Comparison of ENCODE assay signal across 20 mouse cellular contexts in the genomic region with DNA sequence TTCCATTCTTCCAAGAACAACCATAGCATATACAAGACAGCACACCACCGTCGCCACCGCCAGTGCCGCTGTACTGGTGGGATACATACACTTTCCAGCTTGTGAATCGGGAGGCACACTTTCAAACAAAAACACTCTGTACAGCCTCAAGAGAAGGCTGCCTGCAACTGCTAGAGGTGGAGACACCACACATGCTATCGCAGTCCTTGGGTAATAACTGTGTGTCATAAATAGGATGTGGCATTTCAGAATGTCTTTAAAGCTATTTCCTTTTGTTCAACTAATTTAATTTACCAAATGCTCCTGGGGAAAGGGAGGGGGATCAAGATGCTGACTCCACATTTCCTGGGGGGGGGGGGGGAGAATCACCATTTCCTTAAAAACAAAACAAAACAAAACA. TPM values are rescaled to one million over a fixed set of nuclear protein-coding genes. Genes with fewer than 3 reads are reported as not detected.
DNase-seq lines count a peak whose midpoint lies in the region; ATAC-seq lines count a peak whose summit lies in the region.
"Had no signal": no experiment of that assay in that cellular context is flagged by ENCODE, and none has a peak within 500 bp of the region (broad histone marks: within the 10 kb centered on the region; RNA-seq: fewer than 3 reads in every experiment).

No protein-coding gene starts in this region.

- no peaks in the 10 kb centered on the region; the same call in 1 of the 2 replicates for H3K9me3 ChIP-seq in heart, embryonic 12.5 days (replicated peaks)
- H3K9me3 ChIP-seq in kidney, embryonic 15.5 days (replicated peaks) = no peaks in the 10 kb centered on the region
- H3K9me3 ChIP-seq: forebrain, embryonic 10.5 days; limb, embryonic 12.5 days; midbrain, embryonic 10.5 days had no signal

- peaks cover 21% of the 10 kb centered on the region for H3K4me1 ChIP-seq in heart, embryonic 12.5 days (replicated peaks)
- peaks cover 24% of the 10 kb centered on the region for H3K4me1 ChIP-seq in kidney, embryonic 15.5 days

- WGBS in heart, embryonic 12.5 days = 80% methylated on average over 6 of the region's 6 CpGs
- WGBS in kidney, embryonic 15.5 days = 78% methylated on average over 6 of the region's 6 CpGs

- H3K9ac ChIP-seq in heart, embryonic 12.5 days = no peak overlapping the region
- no peak overlapping the region for H3K9ac ChIP-seq in kidney, embryonic 15.5 days
- H3K9ac ChIP-seq: limb, embryonic 12.5 days had no signal

- ATAC-seq in heart, embryonic 12.5 days (ENCODE audit: insufficient number of reproducible peaks, low FRiP score) = no peak
- ATAC-seq in kidney, embryonic 15.5 days (replicated peaks; ENCODE audit: low FRiP score) = no peak
- ATAC-seq in granulocyte monocyte progenitor cell, adult 5-6 weeks (replicated peaks; ENCODE audit: poor library complexity, severe bottlenecking) = peak; percentile 59
- ATAC-seq: hindbrain, postnatal 0 days had no signal

- DNase-seq in heart, adult 8-10 months (ENCODE audit: low spot score) = no peak
- no peak for DNase-seq in kidney, postnatal 14 days
- DNase-seq in 416B (ENCODE audit: low read depth) = peak; percentile 12
- DNase-seq in right cerebral cortex, postnatal 36 days (ENCODE audit: low spot score in 2 of 2) = no peak
- DNase-seq in urinary bladder, adult 2 months (ENCODE audit: low spot score) = no peak
- DNase-seq: B cell, adult 2 months; cerebellum, postnatal 25 days; gastrocnemius, postnatal 36 days; lung, postnatal 14 days; thymus, postnatal 4 days had no signal

- 0 out of 2 replicates have a peak, but pooled peaks cover 5% of the 10 kb centered on the region for H3K27me3 ChIP-seq in heart, embryonic 12.5 days (replicated peaks)
- no peaks in the 10 kb centered on the region for H3K27me3 ChIP-seq in kidney, embryonic 15.5 days

- no peak overlapping the region for H3K27ac ChIP-seq in heart, embryonic 12.5 days (ENCODE audit: poor library complexity, severe bottlenecking)
- peak overlapping the region; percentile 23; the same call in 1 of the 2 replicates for H3K27ac ChIP-seq in kidney, embryonic 15.5 days
- H3K27ac ChIP-seq: forebrain, embryonic 10.5 days; hindbrain, postnatal 0 days; limb, embryonic 12.5 days; midbrain, embryonic 10.5 days had no signal

- H3K36me3 ChIP-seq in heart, embryonic 12.5 days = no peaks in the 10 kb centered on the region
- no peaks in the 10 kb centered on the region for H3K36me3 ChIP-seq in kidney, embryonic 15.5 days
- H3K36me3 ChIP-seq: forebrain, embryonic 10.5 days; limb, embryonic 12.5 days; midbrain, embryonic 10.5 days had no signal

- H3K4me2 ChIP-seq in heart, embryonic 12.5 days = peak overlapping the region; percentile 48; the same call in 1 of the 2 replicates
- no peak overlapping the region for H3K4me2 ChIP-seq in kidney, embryonic 15.5 days

- H3K4me3 ChIP-seq in heart, embryonic 12.5 days = no peak overlapping the region
- no peak overlapping the region for H3K4me3 ChIP-seq in kidney, embryonic 15.5 days (replicated peaks)
- H3K4me3 ChIP-seq: forebrain, embryonic 10.5 days; layer of hippocampus, adult 2 months; limb, embryonic 12.5 days; midbrain, embryonic 10.5 days had no signal

RNA-seq across cellular contexts. Expression of a gene that starts 34.0 kb away (rescaled TPM):
- polyA plus RNA-seq in heart, embryonic 12.5 days (2016; fragmentation: Nextera tagmentation; extraction: Ambion mirVana) = 0.08 TPM in 1 of 2 replicates, not detected in the other
- not detected for total RNA-seq in heart, adult 8-10 months (2022)
- 0.04 TPM in 1 of 2 replicates, not detected in the other for polyA plus RNA-seq in kidney, embryonic 15.5 days (2015; fragmentation: Nextera tagmentation; extraction: Ambion mirVana)
- total RNA-seq in granulocyte monocyte progenitor cell, adult 5-6 weeks (2014; fragmentation: Nextera tagmentation) = not detected in 2 replicates
- not detected in 2 replicates for total RNA-seq in granulocyte monocyte progenitor cell, adult 5-6 weeks (2017)
- polyA plus RNA-seq in urinary bladder, adult 2 months (2012; rRNA removed) = 0.03 TPM in 1 of 2 replicates, not detected in the other
- total RNA-seq: gastrocnemius, postnatal 36 days; left cerebral cortex, adult 18-20 months had no signal
- polyA plus RNA-seq: embryonic facial prominence, embryonic 11.5 days had no signal

RNA-seq across cellular contexts. Expression of a gene that starts 34.1 kb away (rescaled TPM):
- polyA plus RNA-seq in heart, embryonic 12.5 days (2016; fragmentation: Nextera tagmentation; extraction: Ambion mirVana) = 23.2 and 26.2 TPM in 2 replicates
- total RNA-seq in heart, adult 8-10 months (2022) = 10 to 100 TPM; 14.6 to 23.9 (median 20.2) TPM
- polyA plus RNA-seq in kidney, embryonic 15.5 days (2015; fragmentation: Nextera tagmentation; extraction: Ambion mirVana) = 32.7 and 33.3 TPM in 2 replicates
- total RNA-seq in granulocyte monocyte progenitor cell, adult 5-6 weeks (2014; fragmentation: Nextera tagmentation) = 24.9 and 30.8 TPM in 2 replicates
- total RNA-seq in granulocyte monocyte progenitor cell, adult 5-6 weeks (2017) = 35.8 and 57.0 TPM in 2 replicates
- polyA plus RNA-seq in urinary bladder, adult 2 months (2012; rRNA removed) = 16.7 and 19.3 TPM in 2 replicates
